Mouse (Mus musculus) kidney, embryonic 16.5 days (tissue): Measurements from ENCODE around the gene Tm6sf2. TPM values are rescaled to one million over a fixed set of nuclear protein-coding genes. Genes with fewer than 3 reads are reported as not detected.

Experiments used
- ATAC-seq: fragments of 200-750 bp; cut with Nextera tagmentation; 2 replicates; pipeline ENCODE4 v1.8.0; 2017; ENCODE audit warnings: moderate TSS enrichment; ENCODE audit not compliant: low FRiP score, low TSS enrichment
- H3K27ac ChIP-seq: fragments of 300-500 bp; sonication (generic); 2 replicates; pipeline ENCODE4 v1.5.1; 2014; ENCODE audit warnings: low read length
- H3K27me3 ChIP-seq: fragments of 300-500 bp; sonication (generic); 2 replicates; pipeline ENCODE4 v1.6.1; 2014; ENCODE audit warnings: low read length, control low read depth, mixed read lengths; ENCODE audit not compliant: insufficient read depth
- H3K36me3 ChIP-seq: fragments of 300-500 bp; sonication (generic); 2 replicates; pipeline ENCODE4 v1.6.1; 2014; ENCODE audit warnings: low read length, control low read depth, mixed read lengths; ENCODE audit not compliant: insufficient read depth
- H3K4me1 ChIP-seq: fragments of 300-500 bp; sonication (generic); 2 replicates; pipeline ENCODE4 v1.6.1; 2014; ENCODE audit warnings: low read length, control low read depth, mixed read lengths; ENCODE audit not compliant: insufficient read depth
- H3K4me2 ChIP-seq: fragments of 300-500 bp; sonication (generic); replicated peaks from 2 replicates; pipeline ENCODE4 v1.6.1; 2014; ENCODE audit warnings: low read depth, low read length
- H3K4me3 ChIP-seq: fragments of 300-500 bp; sonication (generic); 2 replicates; pipeline ENCODE4 v1.5.1; 2014; ENCODE audit warnings: mild to moderate bottlenecking, low read length
- H3K9ac ChIP-seq: fragments of 300-500 bp; sonication (generic); replicated peaks from 2 replicates; pipeline ENCODE4 v1.6.1; 2014; ENCODE audit warnings: low read length
- H3K9me3 ChIP-seq: fragments of 300-500 bp; sonication (generic); 2 replicates; pipeline ENCODE4 v1.6.1; 2016; ENCODE audit warnings: low read length, control low read depth
- WGBS: fragments of 180-500 bp; shearing (Covaris S2); extraction: QIAGEN DNeasy Blood & Tissue Kit; methylation state at CpG from one replicate; pipeline ENCODE4 v1.1.7; 2014; 5-methylcytosine and 5-hydroxymethylcytosine counted together
- polyA plus RNA-seq: library from polyadenylated mRNA; unstranded; fragments of >200 nt; fragmentation: Nextera tagmentation; extraction: Ambion mirVana; gene quantifications from 2 replicates; pipeline ENCODE4 v1.2.1, GENCODE M21; 2015

The Tm6sf2 gene
- polyA plus RNA-seq, 1 experiment from 2014 or later = 0.94 TPM

- Histone ChIP-seq H3K9ac (peak overlapping the region; percentile 34), H3K9me3 (no peaks in the 10 kb centered on the region), H3K36me3 (no peaks in the 10 kb centered on the region), H3K4me3 (peak overlapping the region; percentile 38), H3K4me1 (peaks cover 12% of the 10 kb centered on the region), H3K27me3 (peaks cover 79% of the 10 kb centered on the region), H3K27ac (no peak overlapping the region), H3K4me2 (peak overlapping the region; percentile 51)
- WGBS = 4% methylated on average over 56 of the region's 56 CpGs
- ATAC-seq = peak; percentile 52
These were observed 15.3 kb downstream of the Tm6sf2 start for GRCm38 (mm10) chr8:70087836-70088650.

- Histone ChIP-seq H3K27me3 (peaks cover 67% of the 10 kb centered on the region), H3K4me1 (0 out of 2 replicates have a peak, but pooled peaks cover 4% of the 10 kb centered on the region), H3K4me3 (no peak overlapping the region), H3K36me3 (no peaks in the 10 kb centered on the region), H3K4me2 (no peak overlapping the region), H3K27ac (no peak overlapping the region), H3K9ac (no peak overlapping the region), H3K9me3 (no peaks in the 10 kb centered on the region)
- no peak for ATAC-seq
- 61% methylated on average over 9 of the region's 9 CpGs for WGBS
These were observed 16.7 kb downstream of the Tm6sf2 start for GRCm38 (mm10) chr8:70089296-70089960.

- H3K9me3 ChIP-seq = no peaks in the 10 kb centered on the region
- peaks cover 34% of the 10 kb centered on the region for H3K27me3 ChIP-seq
- ATAC-seq = no peak
- H3K4me3 ChIP-seq = no peak overlapping the region
- WGBS = 52% methylated on average over 8 of the region's 8 CpGs
- no peak overlapping the region for H3K4me2 ChIP-seq
- H3K27ac ChIP-seq = no peak overlapping the region
- no peaks in the 10 kb centered on the region for H3K36me3 ChIP-seq
- H3K9ac ChIP-seq = no peak overlapping the region
- H3K4me1 ChIP-seq = 0 out of 2 replicates have a peak, but pooled peaks cover 4% of the 10 kb centered on the region
These were observed 20.1 kb downstream of the Tm6sf2 start for GRCm38 (mm10) chr8:70092786-70093185.

GRCm38 (mm10) chr8:70099276-70099675, 26.6 kb downstream of the Tm6sf2 start:
- WGBS = 65% methylated on average over 8 of the region's 8 CpGs
- Histone ChIP-seq H3K27ac (no peak overlapping the region), H3K4me2 (no peak overlapping the region)

GRCm38 (mm10) chr8:70100241-70100640, 27.5 kb downstream of the Tm6sf2 start:
- H3K27me3 ChIP-seq = no peaks in the 10 kb centered on the region
- H3K9me3 ChIP-seq = no peaks in the 10 kb centered on the region
- ATAC-seq = no peak
- 82% methylated on average over 8 of the region's 8 CpGs for WGBS
- H3K27ac ChIP-seq = no peak overlapping the region
- H3K4me2 ChIP-seq = no peak overlapping the region
- no peak overlapping the region for H3K9ac ChIP-seq
- no peaks in the 10 kb centered on the region for H3K36me3 ChIP-seq
- no peaks in the 10 kb centered on the region for H3K4me1 ChIP-seq
- no peak overlapping the region for H3K4me3 ChIP-seq

More at GRCm38 (mm10) chr8:70099276-70099675, 26.6 kb downstream of the Tm6sf2 start:
- no peaks in the 10 kb centered on the region for H3K36me3 ChIP-seq
- no peaks in the 10 kb centered on the region for H3K9me3 ChIP-seq
- H3K4me1 ChIP-seq = no peaks in the 10 kb centered on the region
- H3K27me3 ChIP-seq = peaks cover 2% of the 10 kb centered on the region; the same call in 1 of the 2 replicates
- H3K9ac ChIP-seq = no peak overlapping the region
- ATAC-seq = no peak
- no peak overlapping the region for H3K4me3 ChIP-seq

GRCm38 (mm10) chr8:70104506-70104905, 31.8 kb downstream of the Tm6sf2 start:
- Histone ChIP-seq H3K4me2 (no peak overlapping the region), H3K9me3 (no peaks in the 10 kb centered on the region), H3K4me1 (no peaks in the 10 kb centered on the region), H3K4me3 (no peak overlapping the region), H3K27me3 (peaks cover 2% of the 10 kb centered on the region; the same call in 1 of the 2 replicates), H3K9ac (no peak overlapping the region), H3K36me3 (no peaks in the 10 kb centered on the region), H3K27ac (no peak overlapping the region)
- WGBS = 13% methylated on average over 6 of the region's 6 CpGs
- 0 out of 2 replicates have a peak, but pooled peaks have one; percentile 67 for ATAC-seq

GRCm38 (mm10) chr8:70104922-70105321, 32.2 kb downstream of the Tm6sf2 start:
- no peak for ATAC-seq
- no peaks in the 10 kb centered on the region for H3K4me1 ChIP-seq
- 75% methylated on average over 7 of the region's 7 CpGs for WGBS

GRCm38 (mm10) chr8:70110451-70110850, 37.7 kb downstream of the Tm6sf2 start:
- Histone ChIP-seq H3K4me3 (no peak overlapping the region), H3K9me3 (no peaks in the 10 kb centered on the region), H3K4me1 (no peaks in the 10 kb centered on the region), H3K27me3 (peaks cover 52% of the 10 kb centered on the region), H3K27ac (no peak overlapping the region), H3K9ac (no peak overlapping the region), H3K4me2 (no peak overlapping the region), H3K36me3 (no peaks in the 10 kb centered on the region)
- ATAC-seq = no peak
- WGBS = 79% methylated on average over 2 of the region's 2 CpGs

More at GRCm38 (mm10) chr8:70104922-70105321, 32.2 kb downstream of the Tm6sf2 start:
- Histone ChIP-seq H3K27ac (no peak overlapping the region), H3K9me3 (no peaks in the 10 kb centered on the region), H3K9ac (no peak overlapping the region), H3K4me2 (no peak overlapping the region), H3K36me3 (no peaks in the 10 kb centered on the region), H3K4me3 (no peak overlapping the region), H3K27me3 (peaks cover 4% of the 10 kb centered on the region; the same call in 1 of the 2 replicates)

GRCm38 (mm10) chr8:70111192-70111795, 38.6 kb downstream of the Tm6sf2 start:
- Histone ChIP-seq H3K9me3 (no peaks in the 10 kb centered on the region), H3K4me2 (no peak overlapping the region), H3K9ac (no peak overlapping the region), H3K27ac (no peak overlapping the region), H3K27me3 (peaks cover 52% of the 10 kb centered on the region), H3K4me3 (no peak overlapping the region), H3K4me1 (no peaks in the 10 kb centered on the region), H3K36me3 (no peaks in the 10 kb centered on the region)
- WGBS = 46% methylated on average over 23 of the region's 23 CpGs
- ATAC-seq = no peak; the same call in 1 of the 2 replicates
